Mouse (Mus musculus) forebrain, embryonic 11.5 days (tissue): Measurements from ENCODE around the gene Gstt2. TPM values are rescaled to one million over a fixed set of nuclear protein-coding genes. Genes with fewer than 3 reads are reported as not detected.

Experiments
- polyA plus RNA-seq: library from polyadenylated mRNA; unstranded; fragments of >200 nt; fragmentation: Nextera tagmentation; extraction: Ambion mirVana; gene quantifications from 2 replicates; pipeline ENCODE4 v1.2.1, GENCODE M21; 2014

Gene Gstt2
- polyA plus RNA-seq, 1 experiment from 2014 or later = 8.8 TPM

Other genes starting within 250 kb of the Gstt2 start
- gene Ggt5, start 248.1 kb downstream of the Gstt2 start, polyA plus RNA-seq = 0.67 and 1.0 TPM in 2 replicates
- gene Susd2, start 193.4 kb downstream of the Gstt2 start, polyA plus RNA-seq = 2.0 and 2.3 TPM in 2 replicates
- gene Cabin1, start 73.1 kb downstream of the Gstt2 start, polyA plus RNA-seq = 41.8 and 49.1 TPM in 2 replicates
- gene Ddt, start 64.0 kb downstream of the Gstt2 start, polyA plus RNA-seq = 81.2 and 84.3 TPM in 2 replicates
- not detected in 2 replicates for gene Gm20441, start 56.5 kb downstream of the Gstt2 start, polyA plus RNA-seq
- gene Gstt3, start 56.0 kb downstream of the Gstt2 start, polyA plus RNA-seq = 1.2 and 1.6 TPM in 2 replicates
- 4.6 and 5.2 TPM in 2 replicates for gene Gstt1, start 38.8 kb downstream of the Gstt2 start, polyA plus RNA-seq
- not detected in 2 replicates for gene Gstt4, start 14.9 kb downstream of the Gstt2 start, polyA plus RNA-seq
- gene Mif, start 22.8 kb upstream of the Gstt2 start, polyA plus RNA-seq = 2,277 and 2,481 TPM in 2 replicates
- gene Derl3, start 56.0 kb upstream of the Gstt2 start, polyA plus RNA-seq = 2.3 and 3.4 TPM in 2 replicates
- 295 TPM in 2 replicates for gene Smarcb1, start 84.2 kb upstream of the Gstt2 start, polyA plus RNA-seq
- 6.6 and 7.4 TPM in 2 replicates for gene Chchd10, start 95.7 kb upstream of the Gstt2 start, polyA plus RNA-seq
- gene Mmp11, start 99.1 kb upstream of the Gstt2 start, polyA plus RNA-seq = 25.1 and 30.0 TPM in 2 replicates
- 0.39 and 0.52 TPM in 2 replicates for gene Gm867, start 103.2 kb upstream of the Gstt2 start, polyA plus RNA-seq
- 0.76 and 0.79 TPM in 2 replicates for gene Vpreb3, start 105.6 kb upstream of the Gstt2 start, polyA plus RNA-seq
- gene Gm5134, start 117.1 kb upstream of the Gstt2 start, polyA plus RNA-seq = not detected in 2 replicates
- 33.9 and 34.3 TPM in 2 replicates for gene Zfp280b, start 195.2 kb upstream of the Gstt2 start, polyA plus RNA-seq